Mouse (Mus musculus): ENCODE data around the gene Spsb2.

- TF ChIP-seq POLR2A (IDR thresholded peaks at IDR 0.05; ENCODE audit: borderline replicate concordance, control insufficient read depth, low read depth, low read length), result no peak
- no peak for TF ChIP-seq CTCF (IDR thresholded peaks at IDR 0.05; ENCODE audit: control insufficient read depth, insufficient read depth, low read length)
These were observed 4.1 kb upstream of the Spsb2 start for GRCm38 (mm10) chr6:124804341-124804740.
